Mouse (Mus musculus) ovary, adult 2 months (tissue): Measurements from ENCODE around the gene Gmppa. TPM values are rescaled to one million over a fixed set of nuclear protein-coding genes. Genes with fewer than 3 reads are reported as not detected.

Experiments
- polyA plus RNA-seq: library from polyadenylated mRNA; depleted of rRNA; stranded (reverse); fragments of >200 nt; gene quantifications from 2 replicates; pipeline ENCODE4 v1.2.3, GENCODE M21; 2012; rRNA removed

Gmppa gene
- 156 and 167 TPM in 2 replicates for polyA plus RNA-seq

GRCm38 (mm10) chr1:75435475-75436328 is at the start of gene Gmppa:
Gene Gmppa (plus strand): TSS chr1:75435930.

GRCm38 (mm10) chr1:75450314-75451005 is 14.7 kb downstream of the Gmppa start, which contains the start of gene Asic4:
Gene Asic4 (plus strand): TSS chr1:75450436.

GRCm38 (mm10) chr1:75478916-75479634 is 43.3 kb downstream of the Gmppa start, which contains the start of the genes Chpf and Tmem198:
Gene Chpf (minus strand): TSS chr1:75479307.
Gene Tmem198 (plus strand): TSS chr1:75479532.

Other genes with a start within 250 kb of the Gmppa start
- 19.0 and 20.5 TPM in 2 replicates for gene Ankzf1, start 243.8 kb upstream of the Gmppa start, polyA plus RNA-seq
- gene Atg9a, start 243.7 kb upstream of the Gmppa start, polyA plus RNA-seq, result 71.9 and 76.6 TPM in 2 replicates
- 14.4 and 16.6 TPM in 2 replicates for gene Glb1l, start 225.1 kb upstream of the Gmppa start, polyA plus RNA-seq
- gene Stk16, start 225.1 kb upstream of the Gmppa start, polyA plus RNA-seq, result 151 and 159 TPM in 2 replicates
- gene Tuba4a, start 216.1 kb upstream of the Gmppa start, polyA plus RNA-seq, result 13.2 and 18.2 TPM in 2 replicates
- gene A630095N17Rik, start 203.8 kb upstream of the Gmppa start, polyA plus RNA-seq, result not detected in 2 replicates
- 65.5 and 66.2 TPM in 2 replicates for gene Dnajb2, start 199.5 kb upstream of the Gmppa start, polyA plus RNA-seq
- 4.9 and 5.2 TPM in 2 replicates for gene Ptprn, start 171.4 kb upstream of the Gmppa start, polyA plus RNA-seq
- not detected in 2 replicates for gene Resp18, start 157.5 kb upstream of the Gmppa start, polyA plus RNA-seq
- gene Dnpep, start 117.9 kb upstream of the Gmppa start, polyA plus RNA-seq, result 237 and 252 TPM in 2 replicates
- gene Des, start 75.6 kb upstream of the Gmppa start, polyA plus RNA-seq, result 181 and 202 TPM in 2 replicates
- gene Speg, start 60.6 kb upstream of the Gmppa start, polyA plus RNA-seq, result 97.8 and 125 TPM in 2 replicates
- 2.7 and 3.4 TPM in 2 replicates for gene Asic4, start 14.5 kb downstream of the Gmppa start, polyA plus RNA-seq
- gene Chpf, start 43.4 kb downstream of the Gmppa start, polyA plus RNA-seq, result 297 and 402 TPM in 2 replicates
- 8.4 and 10.4 TPM in 2 replicates for gene Tmem198, start 43.6 kb downstream of the Gmppa start, polyA plus RNA-seq
- gene Obsl1, start 70.5 kb downstream of the Gmppa start, polyA plus RNA-seq, result 725 and 800 TPM in 2 replicates
- 6,588 and 7,990 TPM in 2 replicates for gene Inha, start 71.1 kb downstream of the Gmppa start, polyA plus RNA-seq
- gene Stk11ip, start 85.6 kb downstream of the Gmppa start, polyA plus RNA-seq, result 79.7 and 93.7 TPM in 2 replicates
- gene Slc4a3, start 110.3 kb downstream of the Gmppa start, polyA plus RNA-seq, result 111 and 121 TPM in 2 replicates